Mouse (Mus musculus): Measurements from ENCODE around the gene Timm10. TPM values are rescaled to one million over a fixed set of nuclear protein-coding genes. Genes with fewer than 3 reads are reported as not detected.

Timm10 gene
- total RNA-seq, 2 experiments from 2014 or later: 49.3 to 51.3 TPM

DNA sequence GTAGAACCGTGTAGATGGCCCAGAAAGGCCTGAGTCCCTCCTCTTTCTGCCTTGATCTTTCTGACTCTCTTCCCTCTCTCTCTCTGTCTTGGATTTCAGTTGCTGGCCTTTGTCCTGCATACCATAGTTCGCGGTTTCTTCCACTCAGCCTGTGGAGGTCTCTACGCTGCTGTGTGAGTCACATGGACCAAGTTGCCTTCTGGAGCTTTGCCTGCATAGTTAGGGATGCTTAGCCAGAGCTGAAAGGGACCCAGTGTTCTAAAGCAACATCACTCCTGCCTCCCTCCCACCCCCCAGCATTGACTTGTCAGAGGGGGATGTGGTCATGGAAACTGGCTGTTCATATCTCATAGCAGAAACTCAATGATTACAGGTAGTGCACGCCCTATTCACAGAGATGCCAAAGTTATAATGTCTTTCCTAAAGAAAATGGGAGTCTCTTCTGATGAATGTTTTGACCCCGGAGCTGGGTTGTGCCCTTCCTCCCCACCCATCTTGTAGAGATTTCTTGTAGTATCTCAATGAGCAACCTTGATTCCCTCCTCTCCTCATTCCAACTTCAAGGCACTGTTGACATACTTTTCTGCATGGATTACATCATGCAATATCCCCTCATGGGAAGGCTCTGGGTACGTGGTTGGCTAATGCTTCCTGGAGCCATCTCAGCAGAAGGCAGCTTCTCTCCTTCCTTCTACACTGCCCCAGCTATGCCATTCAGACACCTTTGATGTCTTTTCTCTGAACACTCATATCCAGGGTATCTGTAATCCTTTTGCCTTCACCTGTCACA, 33.4 kb downstream of the Timm10 start:
- DNase-seq: no peak

DNA sequence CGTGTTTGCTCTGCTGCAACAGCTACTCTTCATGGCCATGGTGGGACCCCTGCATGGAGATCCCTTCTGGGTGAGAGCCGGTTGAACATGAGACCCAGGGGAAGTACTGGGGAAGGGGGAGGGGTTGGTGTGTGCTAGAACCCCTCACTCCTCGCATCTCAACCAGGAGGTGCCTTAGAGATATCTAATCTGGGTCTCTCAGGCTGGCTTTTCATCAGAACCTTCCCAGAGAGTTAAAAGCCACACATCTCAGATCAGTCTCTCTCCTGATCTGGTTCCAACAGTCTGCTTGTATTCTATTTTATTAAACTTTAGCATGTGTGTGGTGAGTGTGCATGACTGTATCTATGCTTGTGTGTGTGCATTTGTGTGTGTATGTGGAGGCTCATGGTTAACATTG, 34.6 kb downstream of the Timm10 start:
- no peak for DNase-seq

DNA sequence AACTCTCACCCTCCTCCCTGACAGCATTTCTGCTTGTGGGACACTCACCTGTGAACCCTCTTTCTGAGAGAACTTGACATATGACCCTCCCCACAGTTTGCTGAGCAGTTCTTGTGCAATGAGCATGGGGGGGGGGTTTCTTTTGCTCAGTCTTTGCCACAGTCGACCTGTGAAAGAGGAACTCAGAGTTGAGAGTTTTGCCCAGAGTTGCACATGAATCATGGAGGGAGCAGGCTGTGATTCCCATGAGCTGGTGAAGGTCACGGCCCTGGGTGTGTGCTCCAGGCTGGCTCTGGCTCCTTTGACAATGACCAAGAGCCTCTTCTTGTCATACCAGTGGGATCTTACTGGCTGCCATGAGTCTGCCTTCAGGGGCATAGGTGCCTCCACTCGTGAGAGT, 35.4 kb downstream of the Timm10 start:
- DNase-seq: no peak

DNA sequence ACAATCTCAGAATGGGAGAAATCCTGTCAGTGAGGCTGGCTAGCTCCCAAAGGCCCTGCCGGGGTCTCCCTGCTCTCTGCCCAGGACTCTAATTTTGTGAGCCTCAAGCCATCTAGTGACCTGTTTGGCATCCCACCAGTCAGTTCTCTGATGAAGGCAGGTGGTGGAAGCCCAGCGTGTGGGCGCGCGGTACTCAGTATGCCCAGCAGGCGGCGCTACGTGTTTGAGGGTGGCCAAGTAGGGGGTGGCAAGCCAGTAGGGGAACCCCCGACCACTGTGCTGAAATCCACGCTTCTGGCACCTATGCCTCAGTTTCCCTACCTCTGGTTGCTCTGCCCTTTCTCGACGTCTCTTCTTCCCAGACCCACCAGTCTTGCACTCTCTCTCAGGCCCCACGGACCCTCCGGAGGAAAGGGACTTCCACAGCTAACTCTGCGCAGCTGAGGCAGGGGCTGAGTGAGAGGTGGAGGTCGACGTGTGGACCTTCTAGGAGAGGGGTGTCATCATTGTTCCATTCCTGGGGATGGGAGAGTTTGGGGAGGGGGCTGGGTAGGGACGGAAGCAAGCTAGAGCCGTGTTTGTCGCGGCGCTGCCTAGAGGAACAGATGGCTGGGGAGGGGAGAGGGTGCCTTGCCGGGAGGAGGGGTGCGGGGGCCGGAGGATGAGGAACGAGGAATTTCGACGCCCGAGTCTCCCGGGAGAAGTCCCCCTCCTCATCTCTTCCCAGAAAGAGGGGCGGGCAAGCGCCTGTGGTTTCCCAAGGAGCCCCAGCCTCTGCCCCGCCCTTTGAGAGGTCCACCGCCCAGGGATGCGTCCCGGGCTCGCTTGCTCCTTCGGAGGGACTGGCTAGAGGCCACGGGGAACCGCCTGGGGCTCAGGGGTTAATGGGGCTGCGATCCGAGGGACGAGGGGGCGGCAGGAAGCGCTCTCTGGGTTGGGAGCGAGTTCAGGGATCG, 39.1 kb downstream of the Timm10 start:
- no peak for DNase-seq

DNA sequence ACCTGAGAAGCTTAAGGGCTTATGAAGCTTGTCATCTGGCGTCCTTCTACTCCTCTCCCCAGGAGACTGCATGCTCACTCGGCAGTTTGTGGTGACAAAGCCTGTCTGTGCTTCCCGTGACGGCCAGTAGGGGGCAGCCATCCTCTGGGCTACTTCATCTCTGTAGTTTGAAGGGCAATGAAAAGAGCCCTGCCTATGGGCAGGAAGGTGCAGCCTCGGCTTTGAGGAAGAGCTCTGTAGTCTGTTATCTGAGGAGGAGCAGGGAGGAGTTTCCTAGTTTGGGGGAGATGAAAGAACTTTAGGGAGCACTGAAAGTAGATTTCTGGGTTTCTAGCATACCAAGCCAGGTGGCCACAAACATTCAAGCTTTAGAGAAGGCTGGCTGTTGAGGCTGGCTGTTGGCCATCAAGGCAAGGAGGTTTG, 41.7 kb downstream of the Timm10 start:
- DNase-seq: peak; percentile 50

DNA sequence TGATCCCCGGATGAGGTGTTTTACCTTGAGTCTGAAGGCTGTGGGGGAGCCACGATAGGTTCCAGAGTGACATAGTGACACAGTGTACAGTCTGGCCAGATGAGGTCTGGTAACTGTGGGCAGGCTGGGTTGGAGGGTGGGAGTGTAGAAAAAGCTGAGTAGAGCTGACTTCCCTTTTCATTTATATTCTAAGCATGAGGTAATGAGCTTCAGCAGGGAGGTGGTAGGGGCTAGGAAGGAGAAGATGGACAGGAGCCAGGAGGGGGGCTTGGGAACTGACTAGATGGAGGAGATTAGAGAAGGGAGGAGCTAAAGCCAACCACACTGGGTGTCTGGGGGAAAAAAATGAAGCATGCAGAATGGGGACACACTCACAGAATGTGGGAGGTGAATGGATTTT, 42.2 kb downstream of the Timm10 start:
- DNase-seq: no peak

DNA sequence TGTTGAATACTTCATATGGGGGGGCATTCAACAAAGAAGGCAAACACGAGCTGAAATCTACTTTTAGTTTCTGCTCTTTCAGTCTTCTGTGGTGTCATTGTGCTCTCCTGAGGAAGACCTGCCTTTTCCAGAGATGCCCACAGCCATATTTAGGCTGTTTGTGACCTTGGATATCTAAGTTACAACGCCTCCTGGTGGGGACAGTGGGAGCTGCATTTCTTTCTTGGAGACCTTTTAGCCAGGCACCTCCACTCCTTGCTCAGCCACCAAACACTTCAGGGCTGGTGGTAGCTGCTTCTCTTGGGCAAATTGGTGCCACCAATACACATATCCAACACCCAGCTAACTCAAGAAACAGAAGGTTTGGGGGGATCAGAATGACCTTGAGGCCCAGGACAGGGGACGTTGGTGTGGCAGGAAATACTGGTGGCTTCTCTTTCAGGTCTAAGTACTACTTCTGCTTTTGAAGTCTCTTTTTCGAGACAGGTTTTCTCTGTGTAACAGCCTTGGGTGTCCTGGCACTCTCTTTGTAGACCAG, 43.9 kb downstream of the Timm10 start:
- no peak for DNase-seq

DNA sequence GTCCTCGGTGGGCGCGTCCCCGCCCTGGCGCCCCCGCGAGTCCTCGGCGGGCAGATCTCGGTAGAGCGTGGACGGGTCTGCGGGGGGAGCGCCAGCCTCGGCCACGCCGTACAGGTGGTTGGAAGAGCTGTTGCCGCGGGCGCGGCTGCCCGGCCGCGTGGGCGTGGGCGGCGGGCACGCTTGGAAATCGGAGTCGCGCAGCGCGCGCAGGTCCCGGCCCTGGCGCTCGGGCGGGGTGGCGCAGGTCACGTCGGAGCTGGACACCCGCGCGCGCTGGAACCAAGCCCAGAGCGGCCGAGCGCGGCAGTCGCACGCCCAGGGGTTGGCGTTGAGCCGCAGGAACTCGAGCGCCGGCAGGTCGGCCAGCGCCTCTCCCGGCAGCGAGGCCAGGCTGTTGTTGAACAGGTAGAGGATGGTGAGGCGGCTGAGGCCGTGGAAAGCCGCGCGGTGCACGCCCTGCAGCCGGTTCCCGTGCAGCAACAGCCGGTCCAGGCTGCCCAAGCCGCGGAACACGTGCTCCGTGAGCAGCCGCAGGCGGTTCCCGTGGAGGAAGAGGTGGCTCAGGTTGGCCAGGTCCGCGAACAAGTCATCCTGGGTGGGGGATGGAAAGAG, 45.4 kb downstream of the Timm10 start:
- DNase-seq: peak; percentile 69

DNA sequence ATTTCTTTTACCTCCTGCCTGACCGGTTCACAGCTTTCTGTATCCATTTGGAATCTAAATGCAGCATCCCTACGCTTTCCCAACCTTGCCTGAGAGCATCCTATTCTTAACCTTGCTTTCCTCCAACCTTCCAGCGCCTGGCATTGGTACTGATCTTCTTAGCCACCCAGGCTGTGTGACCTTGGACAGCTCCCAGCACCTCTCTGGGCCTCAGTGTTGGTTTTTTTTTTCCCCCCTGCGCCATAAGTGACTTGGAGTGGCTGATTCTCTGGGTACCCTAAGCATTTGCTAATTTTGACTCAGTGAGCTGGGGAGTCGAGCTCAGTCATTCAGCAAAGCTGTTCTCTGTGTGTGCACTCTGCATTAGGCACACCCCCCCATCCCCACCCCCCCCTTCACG, 49.0 kb downstream of the Timm10 start:
- DNase-seq: no peak

Other genes with a start within 250 kb of the Timm10 start
- 10 to 100 TPM; 29.6 to 31.2 TPM for gene Ctnnd1, start 176.2 kb upstream of the Timm10 start, total RNA-seq (2021)
- gene Btbd18, start 167.9 kb upstream of the Timm10 start, total RNA-seq (2021): not detected
- gene Selenoh, start 156.2 kb upstream of the Timm10 start, total RNA-seq (2021): 10 to 100 TPM in 1 of 2 experiments, 1 to 10 TPM in 1; 9.7 to 11.9 TPM
- gene Gm28635, start 149.0 kb upstream of the Timm10 start, total RNA-seq (2021): 1 to 10 TPM in 1 of 2 experiments, under 1 TPM in 1; 0.94 to 3.4 TPM
- 1 to 10 TPM; 6.7 to 7.6 TPM for gene Med19, start 148.6 kb upstream of the Timm10 start, total RNA-seq (2021)
- gene Tmx2, start 147.9 kb upstream of the Timm10 start, total RNA-seq (2021): 10 to 100 TPM; 47.6 to 69.5 TPM
- gene Zdhhc5, start 111.8 kb upstream of the Timm10 start, total RNA-seq (2021): 10 to 100 TPM; 56.6 TPM
- gene Clp1, start 99.6 kb upstream of the Timm10 start, total RNA-seq (2021): 1 to 10 TPM; 3.2 to 3.5 TPM
- under 1 TPM; 0.49 to 0.51 TPM for gene Ypel4, start 92.9 kb upstream of the Timm10 start, total RNA-seq (2021)
- gene Gm19426, start 83.3 kb upstream of the Timm10 start, total RNA-seq (2021): under 1 TPM; 0.54 to 0.95 TPM
- 10 to 100 TPM; 46.7 to 59.3 TPM for gene Serping1, start 51.6 kb upstream of the Timm10 start, total RNA-seq (2021)
- 1 to 10 TPM; 4.2 to 8.1 TPM for gene Ube2l6, start 28.2 kb upstream of the Timm10 start, total RNA-seq (2021)
- 100 to 1,000 TPM; 101 to 105 TPM for gene Smtnl1, start 4.3 kb upstream of the Timm10 start, total RNA-seq (2021)
- gene Slc43a1, start 11.9 kb downstream of the Timm10 start, total RNA-seq (2021): 1 to 10 TPM; 7.7 to 8.4 TPM
- gene Rtn4rl2, start 59.7 kb downstream of the Timm10 start, total RNA-seq (2021): under 1 TPM; 0.43 to 0.54 TPM
- gene Slc43a3, start 109.6 kb downstream of the Timm10 start, total RNA-seq (2021): 10 to 100 TPM; 22.9 to 23.4 TPM
- not detected for gene Prg2, start 153.5 kb downstream of the Timm10 start, total RNA-seq (2021)
- gene Prg3, start 161.2 kb downstream of the Timm10 start, total RNA-seq (2021): not detected
- 10 to 100 TPM; 25.5 to 28.3 TPM for gene Ssrp1, start 210.2 kb downstream of the Timm10 start, total RNA-seq (2021)
- gene P2rx3, start 210.5 kb downstream of the Timm10 start, total RNA-seq (2021): under 1 TPM; 0.40 to 0.43 TPM
- 10 to 100 TPM; 26.0 to 29.1 TPM for gene Tnks1bp1, start 221.0 kb downstream of the Timm10 start, total RNA-seq (2021)

All from gastrocnemius, postnatal 25 days (tissue).